In the genomic region with DNA sequence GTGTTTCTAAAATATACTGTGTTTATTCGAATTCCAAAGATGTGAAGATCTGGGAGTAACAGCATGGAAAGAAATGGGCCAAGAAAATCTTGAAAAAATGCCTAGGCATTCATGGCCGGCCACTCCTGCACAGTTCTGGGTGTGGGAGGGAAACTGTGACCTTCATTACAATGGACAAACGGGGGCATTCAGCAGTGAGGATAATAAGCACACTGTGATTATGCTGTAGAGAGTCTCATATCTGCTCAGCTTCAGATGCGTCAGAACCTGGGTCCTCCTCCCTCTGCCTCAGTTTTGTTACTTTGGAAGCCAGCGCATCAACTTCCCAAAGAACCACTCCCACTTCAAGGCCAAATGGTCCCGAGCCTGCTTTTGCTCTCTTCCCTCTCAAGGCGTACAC, we compare ENCODE assay signal across 19 mouse cellular contexts. TPM values are rescaled to one million over a fixed set of nuclear protein-coding genes. Genes with fewer than 3 reads are reported as not detected.
"Had no signal": no experiment of that assay in that cellular context is flagged by ENCODE, and none has a peak within 500 bp of the region (broad histone marks: within the 10 kb centered on the region; RNA-seq: fewer than 3 reads in every experiment).

No protein-coding gene starts in this region.

- ATAC-seq: intestine, postnatal 0 days; midbrain, embryonic 15.5 days had no signal

- H3K27me3 ChIP-seq: midbrain, embryonic 12.5 days; midbrain, embryonic 15.5 days; neural tube, embryonic 12.5 days; neural tube, embryonic 15.5 days had no signal

- H3K9me3 ChIP-seq: liver, embryonic 13.5 days; midbrain, embryonic 12.5 days; midbrain, embryonic 15.5 days; neural tube, embryonic 12.5 days; neural tube, embryonic 15.5 days had no signal

- H3K36me3 ChIP-seq: liver, embryonic 13.5 days; midbrain, embryonic 12.5 days; midbrain, embryonic 15.5 days; neural tube, embryonic 12.5 days; neural tube, embryonic 15.5 days had no signal

- DNase-seq: kidney, adult 2 months; kidney, postnatal 25 days; layer of hippocampus, postnatal 36 days; liver, embryonic 13.5 days; lung, adult 2 months; retina, postnatal 1 day; right cerebral cortex, postnatal 25 days; spleen, adult 18-20 months; thymus, postnatal 25 days had no signal

- H3K9ac ChIP-seq: liver, embryonic 13.5 days; midbrain, embryonic 12.5 days; midbrain, embryonic 15.5 days; neural tube, embryonic 12.5 days; neural tube, embryonic 15.5 days had no signal

- H3K4me1 ChIP-seq: midbrain, embryonic 12.5 days; neural tube, embryonic 12.5 days had no signal

- H3K27ac ChIP-seq: kidney, postnatal 0 days; left cerebral cortex, adult 2 months; liver, embryonic 13.5 days; macrophage; midbrain, embryonic 12.5 days; midbrain, embryonic 15.5 days; neural tube, embryonic 12.5 days; neural tube, embryonic 15.5 days had no signal

- H3K4me3 ChIP-seq: left cerebral cortex, adult 2 months; liver, embryonic 13.5 days; midbrain, embryonic 12.5 days; midbrain, embryonic 15.5 days; neural tube, embryonic 12.5 days; neural tube, embryonic 15.5 days had no signal

- H3K4me2 ChIP-seq: liver, embryonic 13.5 days; midbrain, embryonic 12.5 days; midbrain, embryonic 15.5 days; neural tube, embryonic 12.5 days; neural tube, embryonic 15.5 days had no signal

RNA-seq across cellular contexts. Expression of gene AA467197, which starts 10.9 kb away (rescaled TPM):
- total RNA-seq: liver, adult 2 months had no signal
- polyA plus RNA-seq: kidney, embryonic 14.5 days; liver, adult 2 months had no signal
